Mouse (Mus musculus): Measurements from ENCODE around the gene Efhd1. TPM values are rescaled to one million over a fixed set of nuclear protein-coding genes. Genes with fewer than 3 reads are reported as not detected.

Efhd1 gene
- total RNA-seq, 1 experiment: 1.8 TPM

GRCm38 (mm10) chr1:87313843-87314570 lies 49.8 kb downstream of the Efhd1 start:
- no peak for DNase-seq (ENCODE audit: low read depth, low spot score)

GRCm38 (mm10) chr1:87315431-87315830 lies 51.3 kb downstream of the Efhd1 start:
- no peak overlapping the region for H3K27ac ChIP-seq (ENCODE audit: insufficient read depth, low read depth, low read length, poor library complexity, severe bottlenecking)
- no peaks in the 10 kb centered on the region for H3K9me3 ChIP-seq (ENCODE audit: control insufficient read depth, insufficient read depth, low read depth, low read length)
- H3K4me3 ChIP-seq (ENCODE audit: insufficient read depth in 1 of 2, low read depth in 1 of 2, low read length in 2 of 2, poor library complexity in 1 of 2, severe bottlenecking in 1 of 2): no peak overlapping the region
- no peak for TF ChIP-seq ZC3H11A (IDR thresholded peaks at IDR 0.05; ENCODE audit: borderline replicate concordance, low read depth, low read length)
- no peak for TF ChIP-seq CHD2 (IDR thresholded peaks at IDR 0.05; ENCODE audit: low read depth, low read length)
- TF ChIP-seq HCFC1 (IDR thresholded peaks at IDR 0.05; ENCODE audit: borderline replicate concordance, insufficient read depth, low read length): no peak
- in situ Hi-C loops (cut with MboI; ENCODE audit: low sequenced_read_pairs in 2 of 2, unreplicated experiment in 2 of 2): no loop called here
- DNase-seq (ENCODE audit: low read depth, low spot score): no peak
- H3K9ac ChIP-seq (ENCODE audit: insufficient read depth, low read depth, low read length, poor library complexity, severe bottlenecking): no peak overlapping the region
- peaks cover 0 to 14% of the 10 kb centered on the region in 2 experiments; a peak in 1 of 4 replicates for H3K4me1 ChIP-seq (ENCODE audit: control insufficient read depth in 2 of 2, insufficient read depth in 2 of 2, low read length in 2 of 2, poor library complexity in 1 of 2)
- H3K36me3 ChIP-seq (ENCODE audit: control insufficient read depth, insufficient read depth, low read length, poor library complexity, severe bottlenecking): no peaks in the 10 kb centered on the region

More at GRCm38 (mm10) chr1:87313843-87314570, 49.8 kb downstream of the Efhd1 start:
- Histone ChIP-seq H3K9me3 (ENCODE audit: control insufficient read depth, insufficient read depth, low read depth, low read length) (no peaks in the 10 kb centered on the region), H3K4me3 (ENCODE audit: insufficient read depth in 1 of 2, low read depth in 1 of 2, low read length in 2 of 2, poor library complexity in 1 of 2, severe bottlenecking in 1 of 2) (no peak overlapping the region), H3K27ac (ENCODE audit: insufficient read depth, low read depth, low read length, poor library complexity, severe bottlenecking) (peak overlapping the region; percentile 75), H3K36me3 (ENCODE audit: control insufficient read depth, insufficient read depth, low read length, poor library complexity, severe bottlenecking) (no peaks in the 10 kb centered on the region), H3K4me1 (ENCODE audit: control insufficient read depth in 2 of 2, insufficient read depth in 2 of 2, low read length in 2 of 2, poor library complexity in 1 of 2) (peaks cover 2 to 21% of the 10 kb centered on the region in 2 experiments; a peak in 2 of 4 replicates), H3K9ac (ENCODE audit: insufficient read depth, low read depth, low read length, poor library complexity, severe bottlenecking) (no peak overlapping the region; the same call in 1 of the 2 replicates)
- TF ChIP-seq ZNF384 (IDR thresholded peaks at IDR 0.05; ENCODE audit: low read depth, low read length): no peak
- TF ChIP-seq ZC3H11A (IDR thresholded peaks at IDR 0.05; ENCODE audit: borderline replicate concordance, low read depth, low read length): no peak
- no peak for TF ChIP-seq CHD2 (IDR thresholded peaks at IDR 0.05; ENCODE audit: low read depth, low read length)
- no peak for TF ChIP-seq MAFK (IDR thresholded peaks at IDR 0.05; ENCODE audit: insufficient read depth, low read depth, low read length)
- no peak for TF ChIP-seq HCFC1 (IDR thresholded peaks at IDR 0.05; ENCODE audit: borderline replicate concordance, insufficient read depth, low read length)
- in situ Hi-C loops (cut with MboI; ENCODE audit: low sequenced_read_pairs in 2 of 2, unreplicated experiment in 2 of 2): no loop called here

- H3K27ac ChIP-seq (ENCODE audit: insufficient read depth, low read depth, low read length, poor library complexity, severe bottlenecking): no peak overlapping the region
- no peak overlapping the region for H3K9ac ChIP-seq (ENCODE audit: insufficient read depth, low read depth, low read length, poor library complexity, severe bottlenecking)
- peaks cover 0 to 14% of the 10 kb centered on the region in 2 experiments; a peak in 1 of 4 replicates for H3K4me1 ChIP-seq (ENCODE audit: control insufficient read depth in 2 of 2, insufficient read depth in 2 of 2, low read length in 2 of 2, poor library complexity in 1 of 2)
- DNase-seq (ENCODE audit: low read depth, low spot score): no peak
- TF ChIP-seq MAFK (IDR thresholded peaks at IDR 0.05; ENCODE audit: insufficient read depth, low read depth, low read length) (no peak), ZC3H11A (IDR thresholded peaks at IDR 0.05; ENCODE audit: borderline replicate concordance, low read depth, low read length) (no peak), HCFC1 (IDR thresholded peaks at IDR 0.05; ENCODE audit: borderline replicate concordance, insufficient read depth, low read length) (no peak), ZNF384 (IDR thresholded peaks at IDR 0.05; ENCODE audit: low read depth, low read length) (no peak), CHD2 (IDR thresholded peaks at IDR 0.05; ENCODE audit: low read depth, low read length) (no peak)
- H3K4me3 ChIP-seq (ENCODE audit: insufficient read depth in 1 of 2, low read depth in 1 of 2, low read length in 2 of 2, poor library complexity in 1 of 2, severe bottlenecking in 1 of 2): no peak overlapping the region
- in situ Hi-C loops (cut with MboI; ENCODE audit: low sequenced_read_pairs in 2 of 2, unreplicated experiment in 2 of 2): no loop called here
- no peaks in the 10 kb centered on the region for H3K9me3 ChIP-seq (ENCODE audit: control insufficient read depth, insufficient read depth, low read depth, low read length)
- H3K36me3 ChIP-seq (ENCODE audit: control insufficient read depth, insufficient read depth, low read length, poor library complexity, severe bottlenecking): no peaks in the 10 kb centered on the region
These were observed 51.7 kb downstream of the Efhd1 start for GRCm38 (mm10) chr1:87315894-87316293.

GRCm38 (mm10) chr1:87316672-87317071 lies 52.5 kb downstream of the Efhd1 start:
- H3K4me3 ChIP-seq (ENCODE audit: insufficient read depth in 1 of 2, low read depth in 1 of 2, low read length in 2 of 2, poor library complexity in 1 of 2, severe bottlenecking in 1 of 2): no peak overlapping the region
- no peaks in the 10 kb centered on the region for H3K36me3 ChIP-seq (ENCODE audit: control insufficient read depth, insufficient read depth, low read length, poor library complexity, severe bottlenecking)
- H3K9ac ChIP-seq (ENCODE audit: insufficient read depth, low read depth, low read length, poor library complexity, severe bottlenecking): no peak overlapping the region
- H3K9me3 ChIP-seq (ENCODE audit: control insufficient read depth, insufficient read depth, low read depth, low read length): no peaks in the 10 kb centered on the region
- in situ Hi-C loops (cut with MboI; ENCODE audit: low sequenced_read_pairs in 2 of 2, unreplicated experiment in 2 of 2): no loop called here
- TF ChIP-seq ZC3H11A (IDR thresholded peaks at IDR 0.05; ENCODE audit: borderline replicate concordance, low read depth, low read length) (no peak), HCFC1 (IDR thresholded peaks at IDR 0.05; ENCODE audit: borderline replicate concordance, insufficient read depth, low read length) (no peak), ZNF384 (IDR thresholded peaks at IDR 0.05; ENCODE audit: low read depth, low read length) (no peak), MAFK (IDR thresholded peaks at IDR 0.05; ENCODE audit: insufficient read depth, low read depth, low read length) (no peak), CHD2 (IDR thresholded peaks at IDR 0.05; ENCODE audit: low read depth, low read length) (no peak)
- peaks cover 0 to 14% of the 10 kb centered on the region in 2 experiments; a peak in 1 of 4 replicates for H3K4me1 ChIP-seq (ENCODE audit: control insufficient read depth in 2 of 2, insufficient read depth in 2 of 2, low read length in 2 of 2, poor library complexity in 1 of 2)
- no peak for DNase-seq (ENCODE audit: low read depth, low spot score)
- H3K27ac ChIP-seq (ENCODE audit: insufficient read depth, low read depth, low read length, poor library complexity, severe bottlenecking): no peak overlapping the region
